Comparison of ENCODE assay signal across 25 mouse cellular contexts in genomic region chr11:25753156-25753899, GRCm38 (mm10).
DNase-seq lines count a peak whose midpoint lies in the region; ATAC-seq and TF ChIP-seq lines count a peak whose summit lies in the region.
"Had no signal": no experiment of that assay in that cellular context is flagged by ENCODE, and none has a peak within 500 bp of the region (broad histone marks: within the 10 kb centered on the region; RNA-seq: fewer than 3 reads in every experiment).

No protein-coding gene starts in this region.

- TF ChIP-seq CTCF in brain, embryonic 14.5 days (IDR thresholded peaks at IDR 0.05; ENCODE audit: borderline replicate concordance, extremely low read depth, insufficient read depth, insufficient read length) = no peak

- H3K4me2 ChIP-seq in forebrain, embryonic 14.5 days (ENCODE audit: low read length) = no peak overlapping the region
- no peak overlapping the region for H3K4me2 ChIP-seq in forebrain, embryonic 12.5 days
- no peak overlapping the region for H3K4me2 ChIP-seq in midbrain, embryonic 14.5 days (ENCODE audit: low read length)
- no peak overlapping the region for H3K4me2 ChIP-seq in midbrain, embryonic 11.5 days
- H3K4me2 ChIP-seq: hindbrain, embryonic 15.5 days; kidney, embryonic 15.5 days; limb, embryonic 12.5 days; liver, embryonic 11.5 days; lung, embryonic 15.5 days had no signal

- H3K4me1 ChIP-seq in forebrain, embryonic 14.5 days (ENCODE audit: control insufficient read depth, insufficient read depth, low read length) = peaks cover 7% of the 10 kb centered on the region; the same call in 1 of the 2 replicates
- H3K4me1 ChIP-seq in forebrain, embryonic 12.5 days = no peaks in the 10 kb centered on the region
- 0 out of 2 replicates have a peak, but pooled peaks cover 2% of the 10 kb centered on the region for H3K4me1 ChIP-seq in midbrain, embryonic 14.5 days (ENCODE audit: control insufficient read depth, insufficient read depth, low read length)
- H3K4me1 ChIP-seq in midbrain, embryonic 11.5 days (ENCODE audit: control insufficient read depth, insufficient read depth, low read length) = no peaks in the 10 kb centered on the region
- H3K4me1 ChIP-seq: hindbrain, embryonic 10.5 days; hindbrain, embryonic 15.5 days; kidney, embryonic 15.5 days; limb, embryonic 12.5 days; lung, embryonic 15.5 days; midbrain, embryonic 10.5 days had no signal

- DNase-seq in forebrain, embryonic 14.5 days (ENCODE audit: low spot score) = peak; percentile 64
- DNase-seq in midbrain, embryonic 14.5 days = peak; percentile 34
- no peak for DNase-seq in midbrain, embryonic 11.5 days (ENCODE audit: low spot score, missing footprints)
- peak; percentile 40 for DNase-seq in ES-CJ7 (ENCODE audit: low read depth, low spot score)
- peak; percentile 80 for DNase-seq in brain, embryonic 14.5 days (ENCODE audit: low read depth)
- DNase-seq in kidney, postnatal 10 days = no peak
- DNase-seq: adrenal gland, adult 2 months; adrenal gland, postnatal 36 days; cerebellum, adult 2 months; cerebellum, postnatal 14 days; gastrocnemius, postnatal 10 days; heart, postnatal 14 days; kidney, adult 11 months; kidney, postnatal 36 days; thymus, postnatal 4 days had no signal

- H3K9me3 ChIP-seq in forebrain, embryonic 14.5 days (replicated peaks; ENCODE audit: control insufficient read depth, low read length) = no peaks in the 10 kb centered on the region
- H3K9me3 ChIP-seq in forebrain, embryonic 12.5 days = no peaks in the 10 kb centered on the region
- no peaks in the 10 kb centered on the region for H3K9me3 ChIP-seq in midbrain, embryonic 14.5 days (ENCODE audit: control insufficient read depth, low read length)
- H3K9me3 ChIP-seq in midbrain, embryonic 11.5 days (ENCODE audit: control insufficient read depth, low read length) = no peaks in the 10 kb centered on the region
- H3K9me3 ChIP-seq: hindbrain, embryonic 10.5 days; hindbrain, embryonic 15.5 days; kidney, embryonic 15.5 days; limb, embryonic 12.5 days; lung, embryonic 15.5 days; midbrain, embryonic 10.5 days had no signal

- H3K27me3 ChIP-seq in forebrain, embryonic 14.5 days (replicated peaks; ENCODE audit: control insufficient read depth, insufficient read depth, low read length) = no peaks in the 10 kb centered on the region
- no peaks in the 10 kb centered on the region for H3K27me3 ChIP-seq in forebrain, embryonic 12.5 days
- H3K27me3 ChIP-seq in midbrain, embryonic 14.5 days (ENCODE audit: control insufficient read depth, insufficient read depth, low read length) = no peaks in the 10 kb centered on the region
- H3K27me3 ChIP-seq in midbrain, embryonic 11.5 days (ENCODE audit: control insufficient read depth, insufficient read depth, low read length) = no peaks in the 10 kb centered on the region
- H3K27me3 ChIP-seq: hindbrain, embryonic 15.5 days; kidney, embryonic 15.5 days; limb, embryonic 12.5 days; lung, embryonic 15.5 days had no signal

- 55% methylated on average over 7 of the region's 7 CpGs for WGBS in forebrain, embryonic 14.5 days
- 72% methylated on average over 7 of the region's 7 CpGs for WGBS in forebrain, embryonic 12.5 days
- WGBS in midbrain, embryonic 14.5 days = 77% methylated on average over 7 of the region's 7 CpGs
- WGBS in midbrain, embryonic 11.5 days = 85% methylated on average over 7 of the region's 7 CpGs

- peak overlapping the region; percentile 52; the same call in 1 of the 2 replicates for H3K27ac ChIP-seq in forebrain, embryonic 14.5 days (ENCODE audit: low read depth, low read length)
- no peak overlapping the region for H3K27ac ChIP-seq in forebrain, embryonic 12.5 days
- H3K27ac ChIP-seq in midbrain, embryonic 14.5 days (replicated peaks; ENCODE audit: low read depth, low read length) = 0 out of 2 replicates have a peak overlapping the region, but pooled peaks have one; percentile 26
- no peak overlapping the region for H3K27ac ChIP-seq in midbrain, embryonic 11.5 days (ENCODE audit: low read depth, low read length)
- H3K27ac ChIP-seq: hindbrain, embryonic 10.5 days; hindbrain, embryonic 15.5 days; kidney, embryonic 15.5 days; limb, embryonic 12.5 days; lung, embryonic 15.5 days; midbrain, embryonic 10.5 days had no signal

- H3K9ac ChIP-seq in forebrain, embryonic 14.5 days (ENCODE audit: low read length) = no peak overlapping the region
- H3K9ac ChIP-seq in forebrain, embryonic 12.5 days = no peak overlapping the region
- no peak overlapping the region for H3K9ac ChIP-seq in midbrain, embryonic 14.5 days (replicated peaks; ENCODE audit: low read length)
- H3K9ac ChIP-seq in midbrain, embryonic 11.5 days (ENCODE audit: low read length) = no peak overlapping the region
- H3K9ac ChIP-seq: hindbrain, embryonic 15.5 days; kidney, embryonic 15.5 days; limb, embryonic 12.5 days; lung, embryonic 15.5 days had no signal

- no peaks in the 10 kb centered on the region for H3K36me3 ChIP-seq in forebrain, embryonic 14.5 days (ENCODE audit: control insufficient read depth, insufficient read depth, low read length)
- H3K36me3 ChIP-seq in forebrain, embryonic 12.5 days (replicated peaks) = no peaks in the 10 kb centered on the region
- no peaks in the 10 kb centered on the region for H3K36me3 ChIP-seq in midbrain, embryonic 14.5 days (ENCODE audit: control insufficient read depth, insufficient read depth, low read length)
- no peaks in the 10 kb centered on the region for H3K36me3 ChIP-seq in midbrain, embryonic 11.5 days (ENCODE audit: control insufficient read depth, insufficient read depth, low read length)
- H3K36me3 ChIP-seq: hindbrain, embryonic 10.5 days; hindbrain, embryonic 15.5 days; kidney, embryonic 15.5 days; limb, embryonic 12.5 days; lung, embryonic 15.5 days; midbrain, embryonic 10.5 days had no signal

- no peak overlapping the region for H3K4me3 ChIP-seq in forebrain, embryonic 14.5 days (ENCODE audit: low read depth, low read length)
- H3K4me3 ChIP-seq in forebrain, embryonic 12.5 days (replicated peaks) = no peak overlapping the region
- H3K4me3 ChIP-seq in midbrain, embryonic 14.5 days (replicated peaks; ENCODE audit: low read depth, low read length) = no peak overlapping the region
- no peak overlapping the region for H3K4me3 ChIP-seq in midbrain, embryonic 11.5 days (ENCODE audit: low read depth, low read length)
- H3K4me3 ChIP-seq: hindbrain, embryonic 10.5 days; hindbrain, embryonic 15.5 days; kidney, embryonic 15.5 days; limb, embryonic 12.5 days; lung, embryonic 15.5 days; midbrain, embryonic 10.5 days had no signal

- no peak for TF ChIP-seq POLR2A in brain, embryonic 14.5 days (IDR thresholded peaks at IDR 0.05; ENCODE audit: borderline replicate concordance, extremely low read depth, insufficient read depth, insufficient read length, poor library complexity, severe bottlenecking)

- peak; percentile 60; the same call in 1 of the 2 replicates for ATAC-seq in forebrain, embryonic 14.5 days
- ATAC-seq in forebrain, embryonic 12.5 days (ENCODE audit: low FRiP score) = no peak
- no peak for ATAC-seq in midbrain, embryonic 14.5 days (ENCODE audit: low FRiP score, low TSS enrichment)
- no peak for ATAC-seq in midbrain, embryonic 11.5 days (ENCODE audit: low FRiP score)
- ATAC-seq: activated CD4-positive, CD25-positive, alpha-beta regulatory T cell, adult 4 months; inflammation-experienced regulatory T-cells, adult 6 months had no signal

Comparison
In these comparisons a context has a peak if more than half of its experiments do, and no peak if none do; other contexts are left out.
1. DNase-seq: peak in forebrain, embryonic 14.5 days (single experiment), midbrain, embryonic 14.5 days (single experiment), ES-CJ7 (single experiment) and brain, embryonic 14.5 days (single experiment); none in midbrain, embryonic 11.5 days (single experiment) and kidney, postnatal 10 days (single experiment).
2. H3K27ac ChIP-seq: peak in forebrain, embryonic 14.5 days (single experiment) and midbrain, embryonic 14.5 days (single experiment); none in forebrain, embryonic 12.5 days (single experiment) and midbrain, embryonic 11.5 days (single experiment).